Mouse (Mus musculus): ENCODE data around the gene Olfr399. TPM values are rescaled to one million over a fixed set of nuclear protein-coding genes. Genes with fewer than 3 reads are reported as not detected.

Gene Olfr399
- not detected for polyA plus RNA-seq (2014; fragmentation: Illumina TruSeq; extraction: RNeasy Lipid Tissue Mini Kit (QIAGEN cat#74804))

DNA sequence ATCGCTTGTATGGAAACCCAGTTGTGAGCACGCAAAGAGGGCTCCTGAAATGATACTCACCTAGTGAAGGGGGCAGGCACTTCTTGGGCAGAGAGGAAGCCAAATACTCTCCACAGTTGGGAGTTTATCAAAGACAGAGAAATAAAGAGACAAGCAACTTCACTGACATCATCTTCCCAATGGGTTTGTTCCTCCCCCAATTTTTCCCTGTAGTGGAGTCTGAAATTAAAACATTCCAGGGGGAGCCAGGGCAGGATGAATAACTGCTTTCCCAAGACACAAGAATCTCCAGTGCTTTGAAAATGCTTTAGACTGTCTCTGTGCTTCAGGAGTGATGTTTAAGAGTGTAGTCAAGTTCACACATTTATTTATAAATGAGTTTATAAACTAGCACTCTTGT lies at the start of gene Olfr399, which contains the start of gene Olfr139:
Gene Olfr399, minus strand, starts transcription at position 165 of the 400 bp plus-strand sequence.
Gene Olfr139, minus strand, starts transcription at position 101 of the 400 bp plus-strand sequence.

DNA sequence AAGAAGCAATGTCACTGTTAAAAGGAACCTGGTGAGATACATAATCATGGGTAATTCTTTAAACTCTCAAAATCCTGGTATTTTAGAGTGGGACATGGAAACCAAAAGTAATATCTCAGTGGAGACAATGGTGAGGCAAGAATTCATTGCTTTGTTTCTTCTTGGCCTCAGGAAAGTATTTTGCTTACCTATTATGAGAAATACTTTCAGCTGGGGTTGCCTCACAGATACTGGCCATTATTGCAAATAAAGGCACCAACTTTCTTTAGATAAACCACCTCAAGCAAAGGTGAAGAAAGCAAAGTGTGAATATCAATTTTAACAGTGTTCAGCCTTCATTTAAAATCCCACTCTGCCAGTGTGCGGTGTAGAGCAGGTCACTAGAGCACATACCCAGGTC lies 13.2 kb upstream of the Olfr399 start, which contains the start of gene Zfp616:
Gene Zfp616, plus strand, starts transcription at position 301 of the 400 bp plus-strand sequence.

Other genes starting within 250 kb of the Olfr399 start
- gene Olfr392, start 239.6 kb downstream of the Olfr399 start, polyA plus RNA-seq (2014; fragmentation: Illumina TruSeq; extraction: RNeasy Lipid Tissue Mini Kit (QIAGEN cat#74804)) = not detected
- gene Olfr393, start 205.2 kb downstream of the Olfr399 start, polyA plus RNA-seq (2014; fragmentation: Illumina TruSeq; extraction: RNeasy Lipid Tissue Mini Kit (QIAGEN cat#74804)) = not detected
- gene Olfr394, start 165.8 kb downstream of the Olfr399 start, polyA plus RNA-seq (2014; fragmentation: Illumina TruSeq; extraction: RNeasy Lipid Tissue Mini Kit (QIAGEN cat#74804)) = not detected
- not detected for gene Olfr395, start 147.3 kb downstream of the Olfr399 start, polyA plus RNA-seq (2014; fragmentation: Illumina TruSeq; extraction: RNeasy Lipid Tissue Mini Kit (QIAGEN cat#74804))
- not detected for gene Olfr23, start 119.9 kb downstream of the Olfr399 start, polyA plus RNA-seq (2014; fragmentation: Illumina TruSeq; extraction: RNeasy Lipid Tissue Mini Kit (QIAGEN cat#74804))
- gene Olfr397, start 95.8 kb downstream of the Olfr399 start, polyA plus RNA-seq (2014; fragmentation: Illumina TruSeq; extraction: RNeasy Lipid Tissue Mini Kit (QIAGEN cat#74804)) = not detected
- not detected for gene Olfr398, start 66.2 kb downstream of the Olfr399 start, polyA plus RNA-seq (2014; fragmentation: Illumina TruSeq; extraction: RNeasy Lipid Tissue Mini Kit (QIAGEN cat#74804))
- gene Olfr139, start 64 bp downstream of the Olfr399 start, polyA plus RNA-seq (2014; fragmentation: Illumina TruSeq; extraction: RNeasy Lipid Tissue Mini Kit (QIAGEN cat#74804)) = not detected
- gene Zfp616, start 13.3 kb upstream of the Olfr399 start, polyA plus RNA-seq (2014; fragmentation: Illumina TruSeq; extraction: RNeasy Lipid Tissue Mini Kit (QIAGEN cat#74804)) = 7.3 TPM
- not detected for gene Olfr401, start 57.1 kb upstream of the Olfr399 start, polyA plus RNA-seq (2014; fragmentation: Illumina TruSeq; extraction: RNeasy Lipid Tissue Mini Kit (QIAGEN cat#74804))
- gene Olfr402, start 96.9 kb upstream of the Olfr399 start, polyA plus RNA-seq (2014; fragmentation: Illumina TruSeq; extraction: RNeasy Lipid Tissue Mini Kit (QIAGEN cat#74804)) = not detected
- not detected for gene Olfr403, start 129.6 kb upstream of the Olfr399 start, polyA plus RNA-seq (2014; fragmentation: Illumina TruSeq; extraction: RNeasy Lipid Tissue Mini Kit (QIAGEN cat#74804))
- gene Olfr43, start 154.8 kb upstream of the Olfr399 start, polyA plus RNA-seq (2014; fragmentation: Illumina TruSeq; extraction: RNeasy Lipid Tissue Mini Kit (QIAGEN cat#74804)) = not detected
- not detected for gene Olfr406, start 203.2 kb upstream of the Olfr399 start, polyA plus RNA-seq (2014; fragmentation: Illumina TruSeq; extraction: RNeasy Lipid Tissue Mini Kit (QIAGEN cat#74804))
- gene Olfr59, start 227.1 kb upstream of the Olfr399 start, polyA plus RNA-seq (2014; fragmentation: Illumina TruSeq; extraction: RNeasy Lipid Tissue Mini Kit (QIAGEN cat#74804)) = not detected